Mouse (Mus musculus) intestine, embryonic 16.5 days (tissue): ENCODE data around the gene Itpr2. TPM values are rescaled to one million over a fixed set of nuclear protein-coding genes. Genes with fewer than 3 reads are reported as not detected.

Experiments
- ATAC-seq: fragments of 200-750 bp; cut with Nextera tagmentation; 2 replicates; pipeline ENCODE4 v1.8.0; 2017; ENCODE audit warnings: moderate TSS enrichment, moderate library complexity
- H3K27ac ChIP-seq: fragments of 300-500 bp; sonication (generic); 2 replicates; pipeline ENCODE4 v1.5.1; 2014; ENCODE audit warnings: mild to moderate bottlenecking, low read length
- H3K27me3 ChIP-seq: fragments of 300-500 bp; sonication (generic); replicated peaks from 2 replicates; pipeline ENCODE4 v1.6.1; 2014; ENCODE audit warnings: low read length, control low read depth, mixed read lengths; ENCODE audit not compliant: control insufficient read depth, insufficient read depth
- H3K36me3 ChIP-seq: fragments of 300-500 bp; sonication (generic); 2 replicates; pipeline ENCODE4 v1.6.1; 2014; ENCODE audit warnings: low read length, control low read depth; ENCODE audit not compliant: control insufficient read depth, insufficient read depth
- H3K4me1 ChIP-seq: fragments of 300-500 bp; sonication (generic); 2 replicates; pipeline ENCODE4 v1.6.1; 2014; ENCODE audit warnings: low read length, control low read depth, mixed read lengths; ENCODE audit not compliant: control insufficient read depth, insufficient read depth
- H3K4me2 ChIP-seq: fragments of 300-500 bp; sonication (generic); 2 replicates; pipeline ENCODE4 v1.6.1; 2014; ENCODE audit warnings: low read depth, low read length, control low read depth
- H3K4me3 ChIP-seq: fragments of 300-500 bp; sonication (generic); 2 replicates; pipeline ENCODE4 v1.5.1; 2014; ENCODE audit warnings: mild to moderate bottlenecking, low read length
- H3K9ac ChIP-seq: fragments of 300-500 bp; sonication (generic); 2 replicates; pipeline ENCODE4 v1.6.1; 2014; ENCODE audit warnings: low read depth, low read length
- H3K9me3 ChIP-seq: fragments of 300-500 bp; sonication (generic); 2 replicates; pipeline ENCODE4 v1.6.1; 2016; ENCODE audit warnings: low read length, control low read depth; ENCODE audit not compliant: control insufficient read depth
- WGBS: fragments of 180-500 bp; shearing (Covaris S2); extraction: QIAGEN DNeasy Blood & Tissue Kit; methylation state at CpG from one replicate; pipeline ENCODE4 v1.1.7; 2014; 5-methylcytosine and 5-hydroxymethylcytosine counted together
- polyA plus RNA-seq: library from polyadenylated mRNA; unstranded; fragments of >200 nt; fragmentation: Nextera tagmentation; extraction: Ambion mirVana; gene quantifications from 2 replicates; pipeline ENCODE4 v1.2.1, GENCODE M21; 2015

Itpr2 gene
- polyA plus RNA-seq, 1 experiment from 2014 or later, result 7.5 TPM

- Histone ChIP-seq H3K4me2 (no peak overlapping the region), H3K36me3 (no peaks in the 10 kb centered on the region), H3K9ac (no peak overlapping the region), H3K4me3 (no peak overlapping the region), H3K27ac (no peak overlapping the region), H3K9me3 (no peaks in the 10 kb centered on the region), H3K27me3 (no peaks in the 10 kb centered on the region), H3K4me1 (no peaks in the 10 kb centered on the region)
- ATAC-seq, result no peak
- 90% methylated on average over 6 of the region's 6 CpGs for WGBS
Observed at GRCm38 (mm10) chr6:146230903-146231302, 271.1 kb downstream of the Itpr2 start.

GRCm38 (mm10) chr6:146230373-146230788, 271.6 kb downstream of the Itpr2 start:
- Histone ChIP-seq H3K4me1 (no peaks in the 10 kb centered on the region), H3K4me3 (no peak overlapping the region), H3K27me3 (no peaks in the 10 kb centered on the region), H3K9ac (no peak overlapping the region), H3K9me3 (no peaks in the 10 kb centered on the region), H3K27ac (no peak overlapping the region), H3K36me3 (no peaks in the 10 kb centered on the region), H3K4me2 (no peak overlapping the region)
- 68% methylated on average over 9 of the region's 9 CpGs for WGBS
- ATAC-seq, result peak; percentile 44; the same call in 1 of the 2 replicates

- H3K9me3 ChIP-seq, result no peaks in the 10 kb centered on the region
- no peak for ATAC-seq
- H3K4me3 ChIP-seq, result no peak overlapping the region
- no peak overlapping the region for H3K4me2 ChIP-seq
- no peaks in the 10 kb centered on the region for H3K27me3 ChIP-seq
- no peaks in the 10 kb centered on the region for H3K36me3 ChIP-seq
- no peak overlapping the region for H3K27ac ChIP-seq
- no peaks in the 10 kb centered on the region for H3K4me1 ChIP-seq
- 74% methylated on average over 2 of the region's 2 CpGs for WGBS
- H3K9ac ChIP-seq, result no peak overlapping the region
Observed at GRCm38 (mm10) chr6:146229967-146230366, 272.1 kb downstream of the Itpr2 start.

GRCm38 (mm10) chr6:146229519-146229918, 272.5 kb downstream of the Itpr2 start:
- Histone ChIP-seq H3K4me1 (no peaks in the 10 kb centered on the region), H3K4me2 (no peak overlapping the region), H3K4me3 (no peak overlapping the region), H3K27ac (no peak overlapping the region), H3K9ac (no peak overlapping the region), H3K9me3 (no peaks in the 10 kb centered on the region), H3K36me3 (no peaks in the 10 kb centered on the region), H3K27me3 (no peaks in the 10 kb centered on the region)
- no peak for ATAC-seq
- 75% methylated on average over 9 of the region's 9 CpGs for WGBS

- no peak overlapping the region for H3K4me3 ChIP-seq
- no peak overlapping the region for H3K27ac ChIP-seq
- no peak for ATAC-seq
- H3K4me1 ChIP-seq, result no peaks in the 10 kb centered on the region
- no peaks in the 10 kb centered on the region for H3K9me3 ChIP-seq
- no peaks in the 10 kb centered on the region for H3K36me3 ChIP-seq
- H3K9ac ChIP-seq, result no peak overlapping the region
- no peak overlapping the region for H3K4me2 ChIP-seq
- H3K27me3 ChIP-seq, result no peaks in the 10 kb centered on the region
- WGBS, result 83% methylated on average over 3 of the region's 3 CpGs
Observed at GRCm38 (mm10) chr6:146228048-146228447, 274.0 kb downstream of the Itpr2 start.

- H3K4me2 ChIP-seq, result no peak overlapping the region
- no peak for ATAC-seq
- peak overlapping the region; percentile 2; the same call in 1 of the 2 replicates for H3K27ac ChIP-seq
- H3K4me1 ChIP-seq, result peaks cover 2% of the 10 kb centered on the region; the same call in 1 of the 2 replicates
- no peak overlapping the region for H3K9ac ChIP-seq
- H3K9me3 ChIP-seq, result no peaks in the 10 kb centered on the region
- 72% methylated on average over 8 of the region's 8 CpGs for WGBS
- H3K36me3 ChIP-seq, result no peaks in the 10 kb centered on the region
- no peak overlapping the region for H3K4me3 ChIP-seq
- H3K27me3 ChIP-seq, result no peaks in the 10 kb centered on the region
Observed at GRCm38 (mm10) chr6:146222403-146223063, 279.5 kb downstream of the Itpr2 start.

GRCm38 (mm10) chr6:146221371-146222336, 280.4 kb downstream of the Itpr2 start:
- Histone ChIP-seq H3K27me3 (no peaks in the 10 kb centered on the region), H3K27ac (peak overlapping the region; percentile 2; the same call in 1 of the 2 replicates), H3K9me3 (no peaks in the 10 kb centered on the region), H3K4me2 (no peak overlapping the region), H3K36me3 (no peaks in the 10 kb centered on the region), H3K4me3 (no peak overlapping the region), H3K4me1 (peaks cover 2% of the 10 kb centered on the region; the same call in 1 of the 2 replicates), H3K9ac (0 out of 2 replicates have a peak overlapping the region, but pooled peaks have one; percentile 33)
- ATAC-seq, result peak; percentile 76; the same call in 1 of the 2 replicates
- 43% methylated on average over 23 of the region's 23 CpGs for WGBS

- WGBS, result 77% methylated on average over 5 of the region's 5 CpGs
- Histone ChIP-seq H3K4me1 (peaks cover 2% of the 10 kb centered on the region; the same call in 1 of the 2 replicates), H3K27ac (no peak overlapping the region), H3K9me3 (no peaks in the 10 kb centered on the region), H3K9ac (no peak overlapping the region), H3K4me2 (no peak overlapping the region), H3K36me3 (no peaks in the 10 kb centered on the region), H3K4me3 (no peak overlapping the region), H3K27me3 (no peaks in the 10 kb centered on the region)
- no peak for ATAC-seq
Observed at GRCm38 (mm10) chr6:146220071-146220470, 282.0 kb downstream of the Itpr2 start.

- peaks cover 2% of the 10 kb centered on the region; the same call in 1 of the 2 replicates for H3K4me1 ChIP-seq
- H3K27me3 ChIP-seq, result no peaks in the 10 kb centered on the region
- H3K36me3 ChIP-seq, result no peaks in the 10 kb centered on the region
- WGBS, result 89% methylated on average over 12 of the region's 12 CpGs
- no peaks in the 10 kb centered on the region for H3K9me3 ChIP-seq
- peak; percentile 78 for ATAC-seq
- no peak overlapping the region for H3K9ac ChIP-seq
- H3K4me2 ChIP-seq, result no peak overlapping the region
- no peak overlapping the region for H3K27ac ChIP-seq
- no peak overlapping the region for H3K4me3 ChIP-seq
Observed at GRCm38 (mm10) chr6:146219534-146219933, 282.5 kb downstream of the Itpr2 start.
